Mouse (Mus musculus): ENCODE results near the gene Prkg1.

GRCm38 (mm10) chr19:30826106-30826505 lies 938.7 kb downstream of the Prkg1 start:
- no peak for TF ChIP-seq HCFC1 (IDR thresholded peaks at IDR 0.05; ENCODE audit: borderline replicate concordance, insufficient read depth, low read length)
- TF ChIP-seq CHD2 (IDR thresholded peaks at IDR 0.05; ENCODE audit: low read depth, low read length), result no peak

All from ES-E14 (cell line).